Mouse (Mus musculus) splenic B cell, adult 2 months (primary cell): ENCODE measurements around the gene Crybb1.

Source experiments
- DNase-seq: peaks from one replicate; pipeline ENCODE4 v3.0.0-alpha.2; 2011; ENCODE audit warnings: low read depth, low spot score
- H3K27me3 ChIP-seq: 2 replicates; pipeline ENCODE4 v1.6.1; 2012; ENCODE audit warnings: mild to moderate bottlenecking, low read length, moderate library complexity, mixed read lengths; ENCODE audit not compliant: control insufficient read depth, poor library complexity, insufficient read depth, severe bottlenecking
- H3K36me3 ChIP-seq: 2 replicates; pipeline ENCODE4 v1.6.1; 2012; ENCODE audit warnings: mild to moderate bottlenecking, low read length, moderate library complexity, mixed read lengths; ENCODE audit not compliant: control insufficient read depth, poor library complexity, insufficient read depth, severe bottlenecking

Gene Crybb1

DNA sequence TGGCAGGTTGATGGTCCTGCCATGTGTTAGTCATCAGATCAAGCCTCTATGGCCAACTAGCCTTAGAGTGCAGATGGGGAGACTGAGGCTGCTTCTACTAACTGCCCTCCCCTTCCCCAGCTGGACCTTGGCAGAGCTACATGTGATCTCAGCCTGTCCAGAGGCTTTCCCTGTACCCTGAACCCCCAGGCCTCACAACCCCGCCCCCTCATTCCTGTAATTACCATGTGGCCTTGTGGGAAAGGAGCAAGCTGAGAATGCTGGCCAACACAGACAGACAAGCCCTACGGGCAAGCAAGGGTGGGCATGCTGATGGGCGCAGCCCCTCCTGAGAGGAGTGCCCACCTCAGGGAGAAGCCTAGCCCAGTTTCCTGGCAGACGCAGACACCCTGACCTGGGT is 39.1 kb downstream of the Crybb1 start:
- Histone ChIP-seq H3K27me3 (no peaks in the 10 kb centered on the region), H3K36me3 (no peaks in the 10 kb centered on the region)
- no peak for DNase-seq

GRCm38 (mm10) chr5:112295162-112295561 is 39.5 kb downstream of the Crybb1 start:
- H3K27me3 ChIP-seq: no peaks in the 10 kb centered on the region
- DNase-seq: no peak
- H3K36me3 ChIP-seq: no peaks in the 10 kb centered on the region

DNA sequence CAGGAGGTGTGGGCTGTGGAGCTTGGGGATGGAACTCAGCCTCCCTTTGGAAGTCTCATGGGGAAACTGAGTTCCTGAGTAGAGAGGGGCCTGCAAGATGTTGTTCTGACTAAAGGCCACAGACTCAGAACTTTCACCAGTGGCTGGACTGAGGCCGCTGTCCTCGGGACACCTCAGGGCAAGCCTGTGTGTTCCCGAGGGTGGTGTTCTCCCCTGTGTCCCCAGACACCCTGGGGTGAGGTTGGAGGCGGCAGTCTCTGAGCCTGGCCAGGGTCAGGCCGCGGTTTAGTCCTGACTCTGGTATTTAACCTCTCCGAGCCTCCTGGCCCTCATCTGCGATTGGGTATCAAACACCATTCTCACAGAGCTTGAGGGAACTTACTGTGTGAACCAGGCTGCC is 39.9 kb downstream of the Crybb1 start:
- no peaks in the 10 kb centered on the region for H3K27me3 ChIP-seq
- no peak for DNase-seq
- H3K36me3 ChIP-seq: no peaks in the 10 kb centered on the region

- Histone ChIP-seq H3K36me3 (no peaks in the 10 kb centered on the region), H3K27me3 (no peaks in the 10 kb centered on the region)
- no peak for DNase-seq
These were observed 41.0 kb downstream of the Crybb1 start for GRCm38 (mm10) chr5:112296404-112297181.

DNA sequence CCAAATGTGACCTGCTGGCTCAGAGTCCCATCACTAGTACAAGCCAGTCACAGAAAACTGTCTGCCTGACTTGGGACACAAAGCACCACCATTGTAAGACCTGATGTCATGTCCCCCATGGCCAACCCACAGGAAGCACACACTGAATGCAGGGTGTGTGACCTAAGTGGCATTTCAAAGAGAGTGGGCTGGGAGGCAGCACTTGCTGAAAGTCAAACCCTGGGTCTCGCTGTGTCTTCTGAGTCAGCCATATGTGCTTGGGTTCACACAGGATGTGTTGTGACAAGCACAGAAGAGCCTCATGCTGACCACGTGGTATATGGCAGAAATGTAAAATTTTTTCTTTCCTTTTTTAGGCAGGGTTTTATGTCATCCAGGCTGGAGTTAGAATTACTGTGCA is 41.6 kb downstream of the Crybb1 start:
- Histone ChIP-seq H3K27me3 (no peaks in the 10 kb centered on the region), H3K36me3 (no peaks in the 10 kb centered on the region)
- peak; percentile 64 for DNase-seq

DNA sequence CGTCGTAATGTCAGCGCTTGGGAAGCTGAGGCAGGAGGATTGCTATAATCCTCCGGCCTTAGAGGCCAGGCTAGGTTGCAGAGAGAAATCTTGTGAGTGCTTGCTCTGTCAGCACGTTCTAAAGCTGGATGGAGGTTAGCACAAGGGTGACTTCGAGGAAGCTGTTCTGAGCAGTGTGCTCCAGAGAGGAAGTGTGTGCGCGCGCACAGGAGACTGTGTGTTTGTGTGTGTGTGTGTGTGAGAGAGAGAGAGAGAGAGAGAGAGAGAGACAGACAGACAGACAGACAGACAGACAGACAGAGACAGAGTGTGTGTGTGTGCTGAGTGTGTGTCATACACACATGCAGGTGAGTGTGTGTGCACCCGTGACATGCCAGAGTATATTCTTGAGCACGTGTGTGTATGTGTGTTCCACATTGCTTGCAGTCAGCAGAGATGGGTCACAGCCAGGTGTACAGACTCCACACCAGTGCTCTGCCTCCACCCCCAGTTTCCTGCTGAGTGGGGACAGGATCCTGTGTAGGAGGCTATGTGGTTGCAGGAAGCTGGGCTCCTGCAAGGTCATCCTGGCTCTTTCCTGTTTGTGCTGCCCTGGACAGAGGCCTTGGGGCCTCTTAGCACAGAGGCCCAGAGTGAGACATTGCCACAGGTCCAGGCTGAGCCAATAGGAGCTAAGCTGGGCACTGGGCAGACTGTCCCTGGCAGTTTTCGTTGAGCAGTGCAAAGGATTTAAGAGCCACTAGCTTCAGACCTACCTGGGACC is 42.8 kb downstream of the Crybb1 start:
- Histone ChIP-seq H3K27me3 (no peaks in the 10 kb centered on the region), H3K36me3 (no peaks in the 10 kb centered on the region)
- peak; percentile 47 for DNase-seq

DNA sequence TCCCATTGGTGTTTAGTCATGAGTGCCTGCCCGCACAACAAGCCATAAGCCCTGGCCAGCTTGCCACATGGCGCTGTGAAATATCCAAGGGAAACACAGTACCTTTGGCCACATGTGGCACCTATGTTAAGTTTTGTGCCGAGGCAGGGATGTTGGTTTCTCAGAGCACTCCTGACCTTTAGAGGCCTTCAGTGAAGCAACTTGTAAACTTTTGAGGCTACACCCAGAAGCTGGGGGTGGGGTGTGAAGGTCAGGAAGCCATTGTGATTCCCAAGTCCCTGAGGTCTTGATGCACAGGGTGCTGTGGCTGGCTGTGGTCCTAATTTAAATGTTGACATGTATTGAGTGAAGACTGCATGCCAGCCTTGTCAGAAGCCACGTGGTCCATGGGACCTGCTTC is 43.8 kb downstream of the Crybb1 start:
- no peaks in the 10 kb centered on the region for H3K27me3 ChIP-seq
- no peaks in the 10 kb centered on the region for H3K36me3 ChIP-seq
- DNase-seq: no peak

GRCm38 (mm10) chr5:112300112-112300511 is 44.5 kb downstream of the Crybb1 start:
- DNase-seq: no peak
- no peaks in the 10 kb centered on the region for H3K36me3 ChIP-seq
- no peaks in the 10 kb centered on the region for H3K27me3 ChIP-seq

DNA sequence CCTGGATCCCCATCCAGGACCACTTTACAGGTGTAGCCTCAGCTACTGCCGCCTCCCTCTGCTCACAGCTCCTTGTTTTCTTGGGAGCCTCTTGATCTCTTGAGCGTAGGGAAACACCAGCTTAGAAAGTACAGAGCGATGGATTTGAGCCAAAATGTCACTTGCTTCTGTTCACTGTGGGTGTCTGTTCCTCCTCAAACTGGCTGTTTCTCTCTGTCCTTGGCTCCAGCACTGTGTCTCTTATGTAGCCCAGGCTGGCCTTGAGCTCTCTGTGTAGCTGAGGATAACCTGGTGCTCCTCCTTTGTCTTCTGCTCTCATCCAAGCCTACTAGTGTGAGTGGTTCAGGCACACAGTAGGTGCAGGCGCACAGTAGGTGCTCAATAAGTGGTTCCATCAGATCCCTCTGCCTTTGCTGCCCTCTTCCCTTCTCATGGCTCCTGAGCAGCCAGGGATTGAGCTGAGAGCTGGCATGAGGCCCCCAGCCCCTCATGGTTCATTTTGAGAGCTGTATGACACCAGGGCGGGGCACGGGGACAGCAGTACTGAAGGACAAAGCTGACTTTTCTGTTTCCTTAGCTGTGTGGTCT is 45.2 kb downstream of the Crybb1 start:
- DNase-seq: no peak
- Histone ChIP-seq H3K27me3 (no peaks in the 10 kb centered on the region), H3K36me3 (no peaks in the 10 kb centered on the region)

DNA sequence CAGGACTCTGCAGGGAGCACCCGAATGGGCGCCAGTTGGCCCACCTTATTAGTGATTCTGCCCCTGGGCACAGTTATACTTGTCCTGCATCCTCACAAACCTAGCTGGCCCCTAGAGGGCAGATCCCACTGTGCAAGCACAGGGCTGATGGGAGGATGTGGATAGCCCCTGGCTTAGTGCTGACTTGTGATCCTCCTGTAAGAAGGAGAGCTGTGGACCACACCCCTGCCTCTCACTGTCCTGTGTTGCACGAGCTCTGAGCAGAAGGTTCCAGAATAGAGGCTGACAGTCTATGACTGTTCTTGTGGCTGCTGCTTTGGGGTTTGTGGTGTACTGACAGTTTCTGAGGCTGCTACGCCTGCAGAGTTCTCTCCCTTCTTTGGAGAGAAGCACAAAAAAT is 46.1 kb downstream of the Crybb1 start:
- Histone ChIP-seq H3K36me3 (no peaks in the 10 kb centered on the region; the same call in 1 of the 2 replicates), H3K27me3 (no peaks in the 10 kb centered on the region)
- no peak for DNase-seq

GRCm38 (mm10) chr5:112302310-112302709 is 46.7 kb downstream of the Crybb1 start:
- DNase-seq: no peak
- no peaks in the 10 kb centered on the region for H3K27me3 ChIP-seq
- no peaks in the 10 kb centered on the region; the same call in 1 of the 2 replicates for H3K36me3 ChIP-seq

GRCm38 (mm10) chr5:112305842-112306241 is 50.2 kb downstream of the Crybb1 start:
- no peaks in the 10 kb centered on the region for H3K27me3 ChIP-seq
- H3K36me3 ChIP-seq: peaks cover 4% of the 10 kb centered on the region
- no peak for DNase-seq

DNA sequence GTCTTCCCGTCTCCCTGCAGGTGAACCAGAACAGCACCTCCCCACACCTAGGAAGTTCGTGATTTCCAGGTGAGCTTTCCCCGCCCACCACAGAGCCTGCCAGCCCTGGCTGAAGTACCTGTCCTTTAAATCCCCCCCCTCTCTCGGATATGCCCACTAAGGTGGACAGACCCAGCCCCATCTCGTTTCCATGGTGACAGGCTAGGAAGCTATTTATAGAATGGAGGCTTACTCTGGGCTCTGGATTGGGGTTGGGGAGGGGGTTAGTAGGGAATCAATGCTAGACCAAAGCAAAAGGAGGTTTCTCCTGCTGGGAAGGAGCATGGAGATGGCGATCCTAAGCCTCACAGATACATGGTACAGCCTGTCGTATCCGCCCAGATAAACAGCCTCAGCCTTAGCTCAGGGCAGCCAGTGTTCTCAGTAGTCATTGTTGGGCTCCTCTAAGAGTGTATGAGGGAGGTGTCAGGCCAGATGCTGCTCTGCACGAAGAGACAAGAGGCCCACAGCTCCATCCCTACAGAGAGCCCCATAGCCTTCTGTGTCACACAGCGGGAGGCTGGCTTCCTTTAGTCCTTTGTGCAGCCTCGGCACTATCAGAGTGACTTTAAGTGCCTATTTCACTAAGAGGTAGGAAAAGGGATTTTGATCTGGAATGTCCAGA is 57.7 kb downstream of the Crybb1 start:
- no peaks in the 10 kb centered on the region; the same call in none of the 2 replicates for H3K36me3 ChIP-seq
- DNase-seq: no peak
- no peaks in the 10 kb centered on the region for H3K27me3 ChIP-seq

DNA sequence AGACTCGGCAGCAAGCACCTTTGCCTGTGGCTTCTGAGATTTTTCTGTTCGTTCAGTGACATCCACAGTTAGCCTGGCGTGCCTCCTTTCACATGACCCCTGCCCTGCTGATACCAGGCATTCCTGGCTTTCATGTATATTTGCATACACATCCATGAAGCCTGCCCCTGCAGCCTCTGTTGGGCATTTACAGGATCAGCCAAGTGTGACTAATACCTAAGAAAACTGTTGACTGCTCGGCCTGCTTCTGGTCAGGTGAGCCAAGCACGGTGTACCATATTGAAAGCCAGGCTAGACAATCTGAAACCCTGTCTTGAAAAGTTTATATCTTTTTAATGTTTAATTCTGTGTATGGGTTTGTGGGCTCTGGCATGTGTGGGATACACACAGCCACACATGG is 60.9 kb downstream of the Crybb1 start:
- no peaks in the 10 kb centered on the region for H3K27me3 ChIP-seq
- H3K36me3 ChIP-seq: no peaks in the 10 kb centered on the region; the same call in none of the 2 replicates
- DNase-seq: no peak

DNA sequence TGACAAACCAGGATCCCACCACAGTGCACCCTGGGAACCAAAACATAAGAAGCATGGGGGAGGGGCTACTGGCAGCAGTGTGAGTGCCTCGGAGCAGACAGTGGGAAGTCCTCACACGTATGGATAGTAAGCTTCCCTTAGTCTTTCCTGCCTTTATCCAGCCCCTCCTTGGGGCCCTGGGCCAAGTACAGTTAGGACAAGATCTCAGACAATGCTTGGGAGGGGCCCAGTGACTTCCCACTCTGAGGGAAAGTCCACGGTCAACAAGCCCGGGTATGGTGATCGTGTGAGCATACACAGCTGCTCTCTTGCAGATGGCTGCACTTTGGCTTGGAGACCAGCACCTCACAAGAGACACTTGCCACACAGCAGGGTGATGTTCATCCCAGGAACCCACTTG is 61.7 kb downstream of the Crybb1 start:
- H3K36me3 ChIP-seq: no peaks in the 10 kb centered on the region; the same call in 1 of the 2 replicates
- DNase-seq: no peak
- H3K27me3 ChIP-seq: no peaks in the 10 kb centered on the region
